Mouse (Mus musculus): Measurements from ENCODE around the gene Anapc2.

- TF ChIP-seq CTCF (IDR thresholded peaks at IDR 0.05; ENCODE audit: borderline replicate concordance, insufficient read depth, low read depth, low read length) (no peak), POLR2A (IDR thresholded peaks at IDR 0.05; ENCODE audit: borderline replicate concordance, insufficient read depth, low read length) (no peak)
Observed at GRCm38 (mm10) chr2:25298046-25298445, 25.8 kb downstream of the Anapc2 start.

Measured in cerebellum, adult 2 months (tissue).